Mouse (Mus musculus) left cerebral cortex, adult 8-10 months (tissue): ENCODE data around the gene Slc25a25. TPM values are rescaled to one million over a fixed set of nuclear protein-coding genes. Genes with fewer than 3 reads are reported as not detected.
A peak's percentile ranks its signal among the peaks of the same experiment; 100 is the strongest.

Experiments used
- DNase-seq, 2 experiments: peaks; one replicate each; pipeline ENCODE4 v3.0.0; 2022; ENCODE audit warnings: low spot score in 2 of 2
- total RNA-seq, 4 experiments: library from RNA; stranded (reverse); gene quantifications; 2 replicates each; pipeline ENCODE4 v1.2.4; 2022

The Slc25a25 gene
- total RNA-seq, 4 experiments from 2014 or later = 56.5 to 66.1 (median 60.9) TPM

DNA sequence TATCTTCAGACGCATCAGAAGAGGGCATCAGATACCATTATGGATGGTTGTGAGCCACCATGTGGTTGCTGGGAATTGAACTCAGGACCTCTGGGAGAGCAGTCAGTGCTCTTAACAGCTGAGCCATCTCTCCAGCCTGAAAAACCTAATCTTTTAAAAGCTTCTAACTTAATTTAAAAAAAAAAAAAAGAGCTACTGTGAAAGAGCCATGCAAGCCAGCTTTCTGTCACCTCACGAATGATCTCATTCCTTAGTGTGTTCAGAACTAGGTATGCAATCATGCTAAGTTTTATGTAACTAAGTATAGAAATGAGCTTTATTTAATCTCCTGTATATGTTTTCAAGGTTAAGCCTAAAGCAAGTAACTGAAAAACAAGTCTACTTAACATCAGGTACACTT lies 8.4 kb upstream of the Slc25a25 start:
- DNase-seq = no peak

GRCm38 (mm10) chr2:32458300-32458699 lies 7.1 kb upstream of the Slc25a25 start:
- no peak for DNase-seq

- DNase-seq = no peak
Measured at GRCm38 (mm10) chr2:32455101-32455500, 3.9 kb upstream of the Slc25a25 start.

- DNase-seq = no peak
Measured at GRCm38 (mm10) chr2:32454633-32455032, 3.4 kb upstream of the Slc25a25 start.

DNA sequence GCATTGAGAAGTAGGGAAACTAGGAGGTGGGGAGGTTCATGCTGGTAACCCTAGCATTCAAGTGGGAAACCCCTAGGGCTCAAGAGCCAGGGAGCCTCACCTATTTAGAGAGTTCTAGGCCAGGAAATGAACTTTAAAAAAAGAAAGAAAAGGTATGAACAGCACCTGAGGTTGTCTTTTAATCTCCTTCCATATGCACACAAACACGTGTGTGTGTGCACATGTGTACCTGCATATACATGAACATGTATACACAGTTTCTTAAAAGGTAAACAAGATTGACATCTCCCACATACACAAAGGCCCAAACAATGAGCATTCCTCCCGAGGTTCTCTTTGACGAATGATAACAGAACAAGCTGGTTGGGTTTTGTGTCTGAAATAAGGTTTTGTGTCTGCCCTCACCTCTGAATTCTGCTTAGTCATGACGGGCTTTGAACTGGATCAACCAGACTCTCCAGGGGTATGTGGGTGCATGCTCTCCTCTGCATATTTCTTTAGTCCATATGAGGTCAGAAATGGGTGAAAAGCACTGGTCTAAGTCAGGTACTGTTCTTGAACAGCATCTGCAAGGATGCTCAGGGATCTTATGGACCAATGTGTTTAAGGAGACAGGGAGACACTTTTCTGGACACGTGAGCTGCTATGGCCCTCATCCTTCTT lies 2.5 kb upstream of the Slc25a25 start:
- DNase-seq = no peak

DNA sequence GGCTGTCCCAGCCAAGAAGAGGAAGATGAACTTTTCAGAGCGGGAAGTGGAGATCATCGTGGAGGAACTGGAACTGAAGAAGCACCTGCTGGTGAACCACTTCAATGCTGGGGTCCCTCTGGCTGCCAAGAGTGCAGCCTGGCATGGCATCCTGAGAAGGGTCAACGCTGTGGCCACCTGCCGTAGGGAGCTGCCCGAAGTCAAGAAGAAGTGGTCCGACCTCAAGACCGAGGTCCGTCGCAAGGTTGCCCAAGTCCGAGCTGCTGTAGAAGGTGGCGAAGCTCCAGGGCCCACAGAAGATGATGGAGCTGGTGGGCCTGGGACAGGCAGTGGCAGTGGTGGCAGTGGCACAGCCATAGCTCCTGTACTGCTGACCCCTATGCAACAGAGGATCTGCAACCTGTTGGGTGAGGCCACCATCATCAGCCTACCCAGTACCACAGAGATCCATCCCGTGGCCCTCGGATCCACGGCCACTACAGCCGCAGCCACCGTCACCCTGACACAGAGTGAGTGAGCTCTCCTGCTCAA lies 1.3 kb upstream of the Slc25a25 start:
- DNase-seq = peak in 1 of 2 experiments; percentile 48

DNA sequence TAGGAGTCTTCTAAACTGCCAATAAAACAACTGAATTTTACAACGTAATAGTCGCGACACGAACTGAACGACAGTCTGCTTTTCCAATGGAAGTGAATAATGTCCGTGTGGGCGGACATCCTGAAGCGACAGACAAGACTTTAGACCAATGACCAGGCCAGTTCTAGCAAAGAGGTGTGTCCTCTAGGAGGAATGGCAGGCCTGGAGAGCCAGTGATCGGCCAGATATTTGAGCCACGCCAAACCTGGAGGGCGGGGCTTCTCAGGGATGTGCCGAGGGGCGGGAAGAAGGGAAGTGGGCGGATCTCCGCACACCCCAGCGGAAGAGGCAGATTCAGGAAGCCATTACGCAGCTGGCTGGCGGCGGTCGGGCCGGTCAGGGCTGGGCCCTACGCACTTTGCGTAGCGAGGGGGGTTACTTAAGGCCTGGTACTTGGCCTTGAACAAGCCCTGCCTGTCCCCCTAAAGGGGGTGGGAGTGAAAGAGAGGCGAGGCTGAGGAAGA lies 676 bp upstream of the Slc25a25 start:
- peak; percentile 95 to 100 for DNase-seq

DNA sequence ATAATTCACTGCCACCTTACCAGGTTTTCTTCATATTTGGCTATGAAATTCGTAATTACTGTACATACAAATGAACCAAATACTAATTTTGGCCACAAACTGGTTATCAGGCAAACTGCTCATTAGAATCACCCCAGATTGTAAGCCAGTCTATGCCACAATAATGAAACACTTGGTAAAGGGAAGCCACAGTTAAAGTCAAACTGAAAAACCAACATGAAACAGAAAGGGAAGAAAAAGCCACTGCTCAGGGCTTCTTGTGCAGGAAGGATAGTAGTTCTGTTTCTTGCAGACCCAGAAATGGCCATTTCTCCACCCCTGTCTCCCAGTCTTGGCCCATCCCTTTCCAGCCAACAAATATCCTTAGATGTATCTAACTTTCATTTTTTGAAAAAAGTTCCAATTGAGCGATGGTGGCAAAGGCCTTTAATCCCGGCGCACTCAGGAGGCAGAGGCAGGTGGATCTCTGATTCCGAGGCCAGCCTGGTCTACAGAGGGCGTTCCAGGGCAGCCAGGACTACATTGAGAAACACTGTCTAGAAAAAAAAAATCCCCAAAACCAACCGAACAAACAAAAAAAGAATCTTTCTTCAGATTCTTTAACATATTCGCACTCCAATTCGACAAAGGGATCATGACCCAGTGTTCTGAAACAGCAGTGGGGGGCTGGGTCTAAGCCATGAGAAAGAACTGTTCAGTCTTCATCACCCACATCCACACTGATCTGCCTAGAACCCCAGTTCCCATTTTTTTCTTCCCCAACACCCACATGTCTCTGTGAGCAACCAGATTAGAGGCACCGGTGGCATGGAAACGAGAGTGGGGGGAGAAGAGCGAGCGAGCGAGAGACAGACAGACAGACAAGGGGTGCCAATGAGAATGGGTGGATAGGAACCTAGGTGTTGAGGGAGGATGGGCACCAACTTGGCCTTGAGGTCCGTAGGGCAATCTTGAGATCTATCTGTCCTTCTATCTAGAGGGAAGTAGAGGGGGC lies 1.2 kb downstream of the Slc25a25 start, which contains the start of gene Naif1:
Naif1 (plus strand) TSS at position 697 of the 994 bp plus-strand sequence.
- peak in 1 of 2 experiments; percentile 39 for DNase-seq

DNA sequence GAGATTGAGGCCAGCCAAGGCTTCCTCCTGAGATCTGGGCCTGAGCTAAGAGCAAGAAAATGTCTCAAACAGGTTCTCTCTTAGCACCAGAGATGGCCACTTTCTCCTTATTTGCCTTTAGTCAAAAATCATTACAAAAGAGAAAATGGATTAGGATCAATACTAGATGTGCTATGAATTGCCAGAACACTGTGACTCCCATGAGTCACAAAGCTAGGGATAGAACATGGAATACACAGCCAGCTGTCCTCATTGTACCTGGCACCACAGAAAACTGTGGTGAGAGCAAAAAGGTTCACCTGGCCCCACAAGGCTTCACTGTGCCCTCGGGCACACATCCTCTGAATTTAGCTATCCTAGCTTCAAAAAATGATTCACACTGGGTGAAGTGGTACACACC lies 2.8 kb downstream of the Slc25a25 start:
- no peak for DNase-seq

DNA sequence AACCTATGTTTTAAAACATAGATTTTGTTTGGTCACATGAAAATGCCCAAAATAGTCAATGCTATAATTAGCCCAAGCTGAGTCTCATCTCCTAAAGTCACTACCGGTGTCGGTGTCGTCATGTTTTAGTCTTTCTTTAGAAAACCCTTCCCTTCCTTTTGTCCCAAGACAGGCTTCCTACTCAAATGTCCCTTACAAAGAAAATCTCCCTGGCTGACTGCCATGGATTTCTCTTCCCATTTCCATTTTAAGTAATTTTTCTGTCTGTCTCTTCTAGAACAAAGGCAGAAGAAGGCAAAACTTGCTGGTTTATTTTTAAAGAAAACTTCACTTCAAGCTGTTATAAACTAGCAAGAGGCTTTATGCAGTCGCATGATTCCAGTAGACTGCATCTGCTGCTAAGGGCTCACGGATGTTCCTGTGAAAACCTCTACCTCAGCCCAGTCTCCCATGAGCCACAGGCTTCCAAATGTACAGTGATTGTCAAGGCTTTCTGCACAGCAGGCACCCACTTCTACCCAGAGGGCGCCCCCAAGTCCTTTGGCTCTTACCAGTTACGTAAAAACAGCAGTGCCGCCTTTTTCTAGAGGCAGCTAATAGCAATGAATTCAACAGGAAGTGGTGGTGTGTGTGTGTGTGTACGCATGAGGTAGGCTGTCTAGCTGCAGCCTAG lies 3.8 kb downstream of the Slc25a25 start:
- DNase-seq = peak in 1 of 2 experiments; percentile 41

GRCm38 (mm10) chr2:32445535-32445934 lies 5.7 kb downstream of the Slc25a25 start:
- no peak for DNase-seq

DNA sequence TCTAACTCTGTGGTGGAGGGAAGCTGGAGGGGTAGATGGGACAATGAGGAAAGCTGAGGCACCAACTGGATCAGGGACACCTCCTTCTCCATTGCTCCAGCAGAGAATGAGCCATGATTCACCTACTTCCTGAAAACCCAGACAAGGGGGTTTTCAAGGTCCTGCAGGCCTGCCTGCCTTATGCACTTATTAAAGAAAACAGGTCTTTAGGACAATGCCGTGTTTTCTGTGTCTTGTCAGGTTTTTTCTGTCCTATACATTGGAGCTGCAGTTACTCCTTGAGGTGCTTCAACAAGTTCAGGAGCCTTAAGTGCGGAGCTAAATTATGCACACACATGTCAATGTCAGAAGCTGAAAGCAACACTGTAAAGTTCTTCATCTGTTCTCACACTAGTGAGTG lies 9.7 kb downstream of the Slc25a25 start:
- no peak for DNase-seq

- no peak for DNase-seq
Measured at GRCm38 (mm10) chr2:32440632-32441031, 10.6 kb downstream of the Slc25a25 start.

DNA sequence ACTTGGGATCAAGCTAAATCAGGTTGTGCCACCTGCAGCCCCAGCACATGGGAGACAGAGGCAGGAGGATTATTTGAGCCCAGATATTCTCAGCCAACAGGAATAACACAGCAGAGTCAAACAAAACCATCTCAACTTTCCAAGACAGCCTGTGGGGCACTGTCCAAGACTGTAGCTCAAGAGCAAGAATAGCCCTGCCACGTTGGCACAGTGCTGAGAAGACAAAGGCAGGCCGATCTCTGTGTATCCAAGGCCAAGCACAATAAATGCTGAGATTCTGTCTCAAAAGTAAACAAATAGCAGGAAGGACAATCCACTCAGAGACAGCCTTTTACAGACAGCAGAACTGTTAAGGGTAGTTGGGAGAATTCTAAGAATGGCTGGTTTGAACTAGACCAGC lies 11.1 kb downstream of the Slc25a25 start:
- DNase-seq = no peak

- DNase-seq = no peak
Measured at GRCm38 (mm10) chr2:32439177-32439576, 12.1 kb downstream of the Slc25a25 start.

DNA sequence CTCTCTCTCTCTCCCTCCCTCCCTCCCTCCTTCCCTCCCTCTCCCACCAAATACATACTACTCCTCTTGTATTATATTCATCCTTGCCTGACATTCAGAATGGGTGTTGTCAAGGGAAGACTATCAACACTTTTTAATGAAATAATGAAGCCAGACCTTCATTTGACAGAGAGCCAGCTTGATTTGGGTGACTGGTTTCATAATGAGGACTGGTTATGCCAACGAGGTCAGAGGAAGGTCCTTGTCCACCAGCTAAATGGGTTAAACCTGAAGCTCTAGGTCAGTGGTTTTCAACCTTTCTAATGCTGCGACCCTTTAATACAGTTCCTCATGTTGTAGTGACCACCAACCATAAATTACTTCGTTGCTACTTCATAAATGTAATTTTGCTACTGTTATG lies 12.5 kb downstream of the Slc25a25 start:
- DNase-seq = no peak

DNA sequence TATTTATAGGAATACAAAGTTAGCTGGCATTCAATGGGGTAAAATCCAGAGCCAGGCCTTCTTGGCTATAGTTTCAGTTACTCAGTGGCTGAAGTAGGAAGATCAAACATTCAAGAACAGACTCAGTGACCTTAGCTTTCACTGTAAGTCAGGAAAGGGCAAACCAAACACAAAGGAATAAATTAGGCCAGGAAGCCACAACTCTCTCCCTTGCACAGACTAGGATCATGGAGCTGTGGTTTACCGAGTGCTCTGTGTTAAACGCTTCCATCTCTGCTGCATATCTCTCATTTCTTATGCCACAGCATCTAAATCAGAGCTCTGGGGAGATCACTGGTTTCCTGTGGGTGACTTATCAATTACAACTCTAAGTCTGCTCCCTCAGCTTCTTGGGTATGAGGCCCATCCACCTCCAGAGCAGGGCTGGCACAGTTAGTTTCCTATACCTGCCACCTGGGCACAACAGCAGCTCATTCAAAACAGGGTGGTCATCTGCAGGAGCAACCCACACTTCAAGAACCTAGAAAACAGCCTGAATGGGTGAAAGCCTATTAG lies 13.6 kb downstream of the Slc25a25 start:
- DNase-seq = no peak

GRCm38 (mm10) chr2:32436686-32437372 lies 14.4 kb downstream of the Slc25a25 start:
- no peak for DNase-seq

DNA sequence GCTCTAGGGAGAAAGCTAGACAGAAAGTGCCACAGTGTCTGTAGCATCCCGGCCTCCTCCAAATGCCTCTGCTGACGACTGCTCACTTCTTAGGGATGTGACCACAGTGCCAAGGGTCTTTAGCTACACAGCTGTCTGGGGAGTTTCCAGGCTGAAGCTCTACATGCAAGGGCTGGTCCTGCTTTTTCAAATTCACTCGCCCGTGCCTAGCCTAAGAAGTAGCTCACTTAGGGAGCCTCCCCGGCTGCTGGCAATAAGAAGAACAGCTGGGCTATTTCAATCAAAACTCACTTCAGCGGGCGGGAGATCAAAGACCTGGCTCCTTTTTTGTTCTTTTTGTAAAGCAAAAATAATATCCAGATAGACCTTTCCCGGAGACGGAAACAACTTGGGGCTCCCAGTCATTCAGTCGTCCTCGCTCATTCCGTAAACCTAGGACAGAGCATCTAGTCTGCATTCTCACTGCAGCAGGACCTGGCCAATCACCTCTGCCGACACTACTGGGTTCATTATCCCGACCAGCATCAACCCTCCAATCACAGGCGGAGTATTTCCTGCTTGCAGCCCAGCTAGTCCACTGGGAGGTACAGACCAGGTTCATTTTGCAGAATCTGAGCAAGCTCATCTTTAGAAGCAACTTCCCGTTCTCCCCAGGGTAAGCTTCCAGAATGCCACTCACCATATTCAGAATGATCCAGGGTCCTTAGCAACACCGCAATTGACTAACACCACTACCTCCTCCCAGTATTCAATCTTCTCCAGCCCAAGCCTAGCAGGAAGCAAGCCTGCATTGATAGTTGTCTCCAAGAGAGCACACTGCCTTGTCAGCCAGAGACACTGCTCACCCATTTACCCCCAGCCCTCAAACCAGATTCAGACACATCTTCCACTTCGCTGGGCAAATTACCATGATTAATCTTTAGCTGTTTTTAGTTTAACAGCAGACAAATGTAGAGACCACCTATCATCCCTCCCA lies 20.3 kb downstream of the Slc25a25 start:
- peak; percentile 75 to 94 for DNase-seq
